Mouse (Mus musculus) neutrophil, adult 65 days (primary cell): Measurements from ENCODE around the gene Olfr393. TPM values are rescaled to one million over a fixed set of nuclear protein-coding genes. Genes with fewer than 3 reads are reported as not detected.

Source experiments
- total RNA-seq: library from RNA; stranded (reverse); gene quantifications from 2 replicates; pipeline ENCODE4 v1.2.4, GENCODE M21; 2023

Olfr393 gene
- not detected in 2 replicates for total RNA-seq

DNA sequence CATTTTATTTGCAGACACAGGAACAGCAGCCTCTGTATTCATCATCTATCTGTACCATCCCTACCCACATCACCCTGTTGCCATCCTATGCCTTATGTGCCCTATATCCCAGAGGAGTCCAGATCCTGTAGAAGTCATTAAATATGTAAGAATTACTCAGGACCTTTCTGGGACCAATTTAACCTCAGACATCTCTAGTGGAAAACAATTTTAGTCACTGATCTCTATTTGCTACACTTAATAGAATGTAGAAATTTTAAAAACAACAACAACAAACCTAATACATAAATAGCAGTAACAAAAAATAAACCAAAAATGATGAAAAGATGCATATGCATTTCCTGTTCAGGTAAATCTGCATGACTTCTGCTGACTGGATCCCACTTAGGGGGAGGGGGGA, at the start of gene Olfr393:
Olfr393 (minus strand) TSS at position 101 of the 400 bp plus-strand sequence.

DNA sequence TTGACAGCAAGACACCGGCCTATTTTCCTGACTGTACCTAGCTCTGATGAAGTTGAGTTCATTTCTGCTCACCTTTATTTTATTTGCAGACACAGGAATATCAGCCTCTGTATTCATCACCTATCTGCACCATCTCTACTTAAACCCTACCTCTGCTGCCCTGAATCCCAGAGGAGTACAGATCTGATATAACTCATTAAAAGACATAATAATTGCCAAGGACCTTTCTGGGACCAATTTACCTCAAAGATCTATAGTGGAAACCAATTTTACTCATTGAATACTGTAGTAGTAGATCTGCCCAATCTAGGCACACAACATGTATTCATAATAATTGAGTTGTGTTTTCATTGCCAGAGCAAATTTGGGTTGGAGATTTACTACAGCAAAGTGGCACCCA, 39.4 kb upstream of the Olfr393 start, which contains the start of gene Olfr394:
Olfr394 (minus strand) TSS at position 101 of the 400 bp plus-strand sequence.

DNA sequence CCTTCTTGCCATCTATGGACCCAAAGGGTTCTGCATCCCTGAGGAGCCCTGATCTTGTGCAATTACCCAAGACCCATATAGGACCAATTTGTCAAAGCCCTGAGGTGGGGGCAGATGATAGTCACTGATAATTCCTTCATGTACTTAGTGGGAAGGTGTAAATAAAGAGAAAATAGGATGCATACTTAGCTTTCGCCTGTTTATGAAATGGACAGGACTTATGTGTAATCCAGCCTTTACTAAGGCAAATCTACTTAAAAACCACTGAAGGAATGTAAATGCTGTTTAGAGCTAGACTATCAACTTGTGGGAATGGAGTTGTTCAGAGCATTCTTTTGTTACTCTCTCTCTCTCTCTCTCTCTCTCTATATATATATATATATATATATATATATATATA, 34.3 kb downstream of the Olfr393 start, which contains the start of gene Olfr392:
Olfr392 (minus strand) TSS at position 101 of the 400 bp plus-strand sequence.

DNA sequence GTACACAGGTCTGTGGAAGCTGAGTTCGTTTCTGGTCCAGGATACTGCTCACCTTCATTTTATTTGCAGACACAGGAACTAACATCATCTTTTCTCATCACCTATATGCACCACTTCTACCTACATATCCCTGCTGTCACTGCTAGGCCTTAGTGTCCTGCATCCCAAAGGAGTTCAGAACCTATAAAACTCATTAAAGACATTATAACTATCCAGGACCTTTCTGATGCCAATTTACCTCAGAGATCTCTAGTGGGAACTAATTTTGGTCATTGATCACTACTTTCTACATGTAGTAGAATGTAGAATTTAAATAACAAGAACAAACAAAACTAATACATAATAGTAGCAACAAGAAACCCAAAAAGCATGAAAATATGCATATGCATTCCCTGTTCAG, 48.3 kb downstream of the Olfr393 start, which contains the start of gene Olfr391-ps:
Olfr391-ps (minus strand) TSS at position 101 of the 400 bp plus-strand sequence.

Other genes starting within 250 kb of the Olfr393 start
- not detected in 2 replicates for gene Zfp735, start 162.7 kb downstream of the Olfr393 start, total RNA-seq
- gene Olfr389, start 70.7 kb downstream of the Olfr393 start, total RNA-seq = not detected in 2 replicates
- gene Olfr390, start 68.5 kb downstream of the Olfr393 start, total RNA-seq = not detected in 2 replicates
- not detected in 2 replicates for gene Olfr391-ps, start 48.4 kb downstream of the Olfr393 start, total RNA-seq
- gene Olfr392, start 34.4 kb downstream of the Olfr393 start, total RNA-seq = not detected in 2 replicates
- gene Olfr394, start 39.3 kb upstream of the Olfr393 start, total RNA-seq = not detected in 2 replicates
- gene Olfr395, start 57.8 kb upstream of the Olfr393 start, total RNA-seq = not detected in 2 replicates
- gene Olfr23, start 85.2 kb upstream of the Olfr393 start, total RNA-seq = not detected in 2 replicates
- gene Olfr397, start 109.4 kb upstream of the Olfr393 start, total RNA-seq = not detected in 2 replicates
- gene Olfr398, start 139.0 kb upstream of the Olfr393 start, total RNA-seq = not detected in 2 replicates
- gene Olfr139, start 205.1 kb upstream of the Olfr393 start, total RNA-seq = not detected in 2 replicates
- not detected in 2 replicates for gene Olfr399, start 205.2 kb upstream of the Olfr393 start, total RNA-seq
- gene Zfp616, start 218.5 kb upstream of the Olfr393 start, total RNA-seq = not detected in 2 replicates